ENCODE assay signal across 13 mouse cellular contexts in genomic region chr4:135453572-135453971, GRCm38 (mm10). TPM values are rescaled to one million over a fixed set of nuclear protein-coding genes. Genes with fewer than 3 reads are reported as not detected.
DNase-seq lines count a peak whose midpoint lies in the region; ATAC-seq and TF ChIP-seq lines count a peak whose summit lies in the region.
"Had no signal": no experiment of that assay in that cellular context is flagged by ENCODE, and none has a peak within 500 bp of the region (broad histone marks: within the 10 kb centered on the region; RNA-seq: fewer than 3 reads in every experiment).

No protein-coding gene starts in this region.

- peaks cover 5% of the 10 kb centered on the region; the same call in 1 of the 2 replicates for H3K36me3 ChIP-seq in intestine, postnatal 0 days (ENCODE audit: control insufficient read depth, insufficient read depth)
- H3K36me3 ChIP-seq in hindbrain, embryonic 14.5 days (replicated peaks; ENCODE audit: control insufficient read depth, insufficient read depth) = no peaks in the 10 kb centered on the region
- H3K36me3 ChIP-seq: forebrain, embryonic 12.5 days had no signal

- H3K4me1 ChIP-seq in intestine, postnatal 0 days (replicated peaks; ENCODE audit: control insufficient read depth, insufficient read depth, low read length) = peaks cover 4% of the 10 kb centered on the region; the same call in 1 of the 2 replicates
- H3K4me1 ChIP-seq in hindbrain, embryonic 14.5 days (replicated peaks; ENCODE audit: control insufficient read depth, insufficient read depth, low read length) = no peaks in the 10 kb centered on the region

- H3K27me3 ChIP-seq in intestine, postnatal 0 days (replicated peaks; ENCODE audit: control insufficient read depth, insufficient read depth, low read length) = no peaks in the 10 kb centered on the region
- H3K27me3 ChIP-seq in hindbrain, embryonic 14.5 days (ENCODE audit: control insufficient read depth, insufficient read depth, low read length) = no peaks in the 10 kb centered on the region
- H3K27me3 ChIP-seq: forebrain, embryonic 12.5 days had no signal

- TF ChIP-seq CTCF in brain, embryonic 14.5 days (IDR thresholded peaks at IDR 0.05; ENCODE audit: borderline replicate concordance, extremely low read depth, insufficient read depth, insufficient read length) = no peak
- no peak for TF ChIP-seq CTCF in intestine, postnatal 0 days (IDR thresholded peaks at IDR 0.05; ENCODE audit: low read depth)

- H3K27ac ChIP-seq in intestine, postnatal 0 days (ENCODE audit: low read depth, low read length) = peak overlapping the region; percentile 74
- H3K27ac ChIP-seq in hindbrain, embryonic 14.5 days = no peak overlapping the region
- H3K27ac ChIP-seq: forebrain, embryonic 12.5 days; left cerebral cortex, adult 2 months had no signal

- peak overlapping the region; percentile 31; the same call in 1 of the 2 replicates for H3K4me2 ChIP-seq in intestine, postnatal 0 days (replicated peaks; ENCODE audit: low read depth)
- no peak overlapping the region for H3K4me2 ChIP-seq in hindbrain, embryonic 14.5 days (replicated peaks)
- H3K4me2 ChIP-seq: forebrain, embryonic 12.5 days had no signal

- H3K9me3 ChIP-seq in intestine, postnatal 0 days (ENCODE audit: control insufficient read depth) = no peaks in the 10 kb centered on the region
- no peaks in the 10 kb centered on the region for H3K9me3 ChIP-seq in hindbrain, embryonic 14.5 days (ENCODE audit: control insufficient read depth, low read length)
- H3K9me3 ChIP-seq: forebrain, embryonic 12.5 days had no signal

- WGBS in intestine, postnatal 0 days = 19% methylated on average over 12 of the region's 12 CpGs
- 73% methylated on average over 12 of the region's 12 CpGs for WGBS in hindbrain, embryonic 14.5 days

- DNase-seq in layer of hippocampus, adult 9-11 months = peak; percentile 23
- DNase-seq in layer of hippocampus, adult 8-10 months (ENCODE audit: low spot score in 2 of 2) = no peak
- DNase-seq in brain, embryonic 14.5 days (ENCODE audit: low read depth) = peak; percentile 20
- peak; percentile 14 for DNase-seq in lung, postnatal 25 days (ENCODE audit: low spot score)
- no peak for DNase-seq in hindbrain, embryonic 14.5 days (ENCODE audit: low spot score)
- no peak for DNase-seq in natural killer cell, adult 2 months (ENCODE audit: low spot score in 2 of 2)
- no peak for DNase-seq in right cerebral cortex, adult 2 months (ENCODE audit: low spot score in 2 of 2)
- DNase-seq: cerebellum, postnatal 10 days; gastrocnemius, postnatal 10 days had no signal

- no peak overlapping the region for H3K9ac ChIP-seq in intestine, postnatal 0 days (ENCODE audit: low read depth, low read length)
- no peak overlapping the region for H3K9ac ChIP-seq in hindbrain, embryonic 14.5 days
- H3K9ac ChIP-seq: forebrain, embryonic 12.5 days had no signal

- TF ChIP-seq POLR2A in brain, embryonic 14.5 days (IDR thresholded peaks at IDR 0.05; ENCODE audit: borderline replicate concordance, extremely low read depth, insufficient read depth, insufficient read length, poor library complexity, severe bottlenecking) = no peak

- ATAC-seq in intestine, postnatal 0 days = peak; percentile 95
- ATAC-seq in hindbrain, embryonic 14.5 days (ENCODE audit: low FRiP score) = no peak

- H3K4me3 ChIP-seq in intestine, postnatal 0 days (ENCODE audit: low read depth, low read length) = no peak overlapping the region
- H3K4me3 ChIP-seq in hindbrain, embryonic 14.5 days (replicated peaks; ENCODE audit: low read length) = no peak overlapping the region
- H3K4me3 ChIP-seq: forebrain, embryonic 12.5 days; left cerebral cortex, adult 2 months had no signal

RNA-seq across cellular contexts. Expression of gene Rcan3, which starts 19.9 kb away (rescaled TPM):
- 10 to 100 TPM; 21.9 to 29.4 (median 24.3) TPM for total RNA-seq in layer of hippocampus, adult 8-10 months (2022)
- polyA plus RNA-seq in brain, embryonic 14.5 days (2012; rRNA removed) = 37.1 and 47.1 TPM in 2 replicates
- polyA plus RNA-seq in intestine, postnatal 0 days (2015; fragmentation: Nextera tagmentation; extraction: Ambion mirVana) = 18.4 and 19.7 TPM in 2 replicates
- polyA plus RNA-seq in hindbrain, embryonic 14.5 days (2014; fragmentation: Nextera tagmentation; extraction: Ambion mirVana) = 46.0 and 48.8 TPM in 2 replicates

RNA-seq across cellular contexts. Expression of gene Stpg1, which starts 41.0 kb away (rescaled TPM):
- total RNA-seq in layer of hippocampus, adult 8-10 months (2022) = 1 to 10 TPM in 3 of 4 experiments, under 1 TPM in 1; 0.89 to 2.2 (median 1.5) TPM
- polyA plus RNA-seq in brain, embryonic 14.5 days (2012; rRNA removed) = 0.32 and 0.60 TPM in 2 replicates
- polyA plus RNA-seq in intestine, postnatal 0 days (2015; fragmentation: Nextera tagmentation; extraction: Ambion mirVana) = 0.09 TPM in 1 of 2 replicates, not detected in the other
- polyA plus RNA-seq in hindbrain, embryonic 14.5 days (2014; fragmentation: Nextera tagmentation; extraction: Ambion mirVana) = 0.20 and 0.29 TPM in 2 replicates
- total RNA-seq: gastrocnemius, postnatal 10 days had no signal
- polyA plus RNA-seq: liver, embryonic 16.5 days had no signal

RNA-seq across cellular contexts. Expression of gene Nipal3, which starts 41.3 kb away (rescaled TPM):
- total RNA-seq in layer of hippocampus, adult 8-10 months (2022) = 10 to 100 TPM; 83.3 to 97.8 (median 90.0) TPM
- 16.7 and 27.1 TPM in 2 replicates for polyA plus RNA-seq in brain, embryonic 14.5 days (2012; rRNA removed)
- 5.7 TPM in 2 replicates for polyA plus RNA-seq in intestine, postnatal 0 days (2015; fragmentation: Nextera tagmentation; extraction: Ambion mirVana)
- 7.2 and 11.0 TPM in 2 replicates for polyA plus RNA-seq in hindbrain, embryonic 14.5 days (2014; fragmentation: Nextera tagmentation; extraction: Ambion mirVana)

RNA-seq across cellular contexts. Expression of gene Ncmap, which starts 55.5 kb away (rescaled TPM):
- 1 to 10 TPM in 1 of 4 experiments, under 1 TPM in 2, not detected in 1; 0.58 to 1.2 (median 0.96) TPM for total RNA-seq in layer of hippocampus, adult 8-10 months (2022)
- 0.81 and 0.86 TPM in 2 replicates for polyA plus RNA-seq in brain, embryonic 14.5 days (2012; rRNA removed)
- polyA plus RNA-seq in intestine, postnatal 0 days (2015; fragmentation: Nextera tagmentation; extraction: Ambion mirVana) = 2.5 and 2.6 TPM in 2 replicates
- 0.90 and 1.0 TPM in 2 replicates for polyA plus RNA-seq in hindbrain, embryonic 14.5 days (2014; fragmentation: Nextera tagmentation; extraction: Ambion mirVana)

Comparison
In these comparisons a context has a peak if more than half of its experiments do, and no peak if none do; other contexts are left out.
1. DNase-seq: peak in layer of hippocampus, adult 9-11 months (single experiment), brain, embryonic 14.5 days (single experiment) and lung, postnatal 25 days (single experiment); none in layer of hippocampus, adult 8-10 months (0 of 2), hindbrain, embryonic 14.5 days (single experiment), natural killer cell, adult 2 months (0 of 2) and right cerebral cortex, adult 2 months (0 of 2).